Mouse (Mus musculus) v-Abl transformed pro-B cells (cell line): Measurements from ENCODE around the gene 2410004B18Rik.

ENCODE experiments used
- in situ Hi-C, 2 experiments: fragments of 400-800 bp; cut with MboI; formaldehyde crosslinking; loops; one replicate each; pipeline ENCODE4 v1.15.1; 2025; ENCODE audit not compliant: unreplicated experiment in 2 of 2

Gene 2410004B18Rik

DNA sequence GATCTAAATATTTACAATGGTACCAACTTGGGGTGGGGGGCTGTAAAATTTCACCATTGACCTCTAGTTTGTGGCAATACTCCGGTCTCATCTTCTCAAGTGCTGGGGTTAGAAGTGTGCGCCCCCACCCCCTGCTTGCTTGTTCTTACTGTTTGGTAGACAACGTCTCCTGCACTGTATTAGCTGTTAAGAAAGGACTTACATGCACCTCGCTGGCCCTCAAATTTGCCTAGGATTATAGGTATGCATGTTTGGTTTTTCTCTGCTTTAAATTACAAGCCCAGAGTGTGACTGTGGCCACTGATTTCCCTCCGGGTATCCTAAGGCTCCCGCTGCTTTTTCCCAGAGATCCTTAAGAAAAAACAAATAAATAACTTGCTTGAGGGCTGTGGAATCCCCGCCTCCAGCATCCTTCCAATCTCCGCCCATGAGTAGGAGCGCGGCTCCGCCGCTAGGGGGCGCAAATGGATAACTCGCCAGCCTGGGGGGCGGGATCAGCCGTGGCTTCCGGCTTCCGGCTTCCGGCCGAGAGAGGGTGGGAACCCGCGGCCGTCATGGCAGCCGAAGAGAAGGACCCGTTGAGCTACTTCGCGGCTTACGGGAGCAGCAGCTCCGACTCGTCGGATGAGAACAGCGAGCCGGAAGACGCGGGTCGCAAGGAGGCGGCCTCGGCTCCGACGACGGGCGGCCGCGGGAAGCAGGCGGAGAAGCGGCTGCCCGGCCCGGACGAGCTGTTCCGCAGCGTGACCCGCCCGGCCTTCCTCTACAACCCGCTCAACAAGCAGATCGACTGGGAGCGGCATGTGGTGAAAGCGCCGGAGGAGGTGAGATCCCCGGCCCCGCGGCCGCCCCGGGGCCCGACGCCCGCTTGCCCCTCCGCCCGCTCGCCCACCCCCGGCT is at the start of gene 2410004B18Rik:
2410004B18Rik (plus strand) TSS at position 510 of the 900 bp plus-strand sequence.
- in situ Hi-C loops = loop anchor here (5.0 to 25.0 kb wide), 4 partner anchors 240 to 1223 kb away; partner anchors contain the start of genes Rpf1 (in 1 of the 2) and Ssx2ip (in 1 of the 2)

- in situ Hi-C loops = loop anchor here in 1 of 2 experiments (10.0 kb wide), 1 partner anchor 736 kb away; no protein-coding TSS in a partner anchor
Measured at GRCm38 (mm10) chr3:145890346-145891132, 47.3 kb upstream of the 2410004B18Rik start.

- in situ Hi-C loops = loop anchor here in 1 of 2 experiments (10.0 kb wide), 1 partner anchor 738 kb away; no protein-coding TSS in a partner anchor
Measured at GRCm38 (mm10) chr3:145892451-145892850, 45.4 kb upstream of the 2410004B18Rik start.

DNA sequence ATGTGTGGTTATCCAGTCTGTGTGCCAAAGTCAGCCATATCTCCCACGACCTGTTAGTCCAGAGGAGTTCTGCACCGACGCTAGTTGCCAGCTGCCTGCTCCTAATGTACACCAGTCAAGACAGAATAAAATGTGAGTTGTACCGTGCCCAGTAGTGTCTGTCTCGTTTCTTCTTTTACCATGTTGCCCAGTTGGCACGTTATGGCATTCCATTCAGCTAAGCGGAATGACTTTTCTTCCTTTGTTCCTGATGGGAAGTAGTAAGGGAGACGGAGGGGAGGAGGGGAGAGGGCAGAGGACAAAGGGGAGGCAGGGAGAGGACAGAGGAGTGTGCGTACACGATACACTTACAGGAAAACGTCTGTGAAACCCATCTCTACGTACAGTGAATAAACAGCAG is 43.7 kb upstream of the 2410004B18Rik start:
- in situ Hi-C loops = loop anchor here in 1 of 2 experiments (10.0 kb wide), 1 partner anchor 739 kb away; no protein-coding TSS in a partner anchor

DNA sequence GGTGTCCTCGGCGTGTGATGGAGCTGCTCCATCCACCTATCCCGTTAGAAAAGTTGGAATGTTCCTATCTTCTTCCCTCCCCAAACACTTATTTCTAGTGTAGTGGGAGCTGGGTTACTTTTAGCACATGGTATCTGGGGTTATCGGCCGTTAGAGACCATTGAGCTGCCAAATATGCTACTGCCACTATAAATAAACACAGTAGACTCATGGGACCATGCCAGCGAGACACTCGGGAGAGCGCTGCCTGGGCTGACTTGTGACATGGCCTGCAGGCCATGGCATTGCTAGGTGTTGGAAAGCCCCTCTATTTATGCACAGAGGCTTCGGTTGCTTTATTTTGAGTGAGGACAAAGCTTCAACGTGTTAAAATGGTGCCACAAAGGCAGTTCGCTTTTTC is 40.1 kb upstream of the 2410004B18Rik start:
- in situ Hi-C loops = loop anchor here in 1 of 2 experiments (10.0 kb wide), 1 partner anchor 743 kb away; no protein-coding TSS in a partner anchor

DNA sequence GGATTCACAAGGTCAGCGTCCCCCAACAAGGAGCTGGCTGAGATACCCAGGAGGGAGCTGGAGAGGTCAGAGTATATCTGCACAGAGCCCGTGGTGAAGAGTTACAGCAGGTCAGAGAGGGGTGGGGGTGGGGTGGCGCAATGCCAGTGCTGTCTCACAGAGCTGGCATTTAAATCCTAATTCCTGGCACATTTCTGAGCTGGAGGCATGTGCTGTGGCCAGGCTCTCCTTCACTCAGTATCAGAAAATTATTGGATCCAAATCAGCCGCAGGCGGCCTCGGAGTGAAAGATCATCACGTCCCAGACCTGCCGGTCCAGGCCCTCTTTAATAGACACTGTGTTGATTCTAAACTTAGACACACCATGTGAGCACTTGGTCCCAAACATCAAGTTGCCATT is 38.0 kb upstream of the 2410004B18Rik start:
- in situ Hi-C loops = loop anchor here (5.0 to 25.0 kb wide), 9 partner anchors 315 to 1463 kb away; partner anchors contain the start of gene Sh3glb1 (in 1 of the 2)

- in situ Hi-C loops = loop anchor here (5.0 to 25.0 kb wide), 8 partner anchors 319 to 1466 kb away; partner anchors contain the start of gene Sh3glb1 (in 1 of the 2)
Measured at GRCm38 (mm10) chr3:145903530-145903929, 34.3 kb upstream of the 2410004B18Rik start.

- in situ Hi-C loops = loop anchor here (5.0 to 25.0 kb wide), 9 partner anchors 320 to 1468 kb away; partner anchors contain the start of gene Sh3glb1 (in 1 of the 2)
Measured at GRCm38 (mm10) chr3:145904850-145905776, 32.7 kb upstream of the 2410004B18Rik start.

DNA sequence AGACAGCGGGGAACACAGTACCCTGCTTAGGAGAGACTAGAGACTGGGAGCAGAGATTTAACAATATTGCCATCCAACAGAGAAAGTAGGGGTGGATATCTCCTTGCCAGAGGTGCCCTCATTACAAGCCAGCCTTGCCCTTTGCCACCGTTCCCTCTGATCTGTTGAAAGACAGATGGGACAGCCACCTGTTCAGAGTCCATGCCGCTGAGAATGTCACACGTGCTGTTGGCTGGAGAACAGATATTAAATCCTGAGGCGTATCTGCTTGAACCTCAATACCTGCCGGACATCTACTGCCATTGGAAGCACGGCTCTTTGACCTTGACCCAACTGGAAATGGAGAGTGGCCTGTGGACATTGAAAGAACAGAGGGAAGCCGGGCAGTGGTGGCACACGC is 31.2 kb upstream of the 2410004B18Rik start:
- in situ Hi-C loops = loop anchor here (5.0 to 25.0 kb wide), 8 partner anchors 322 to 1469 kb away; partner anchors contain the start of gene Sh3glb1 (in 1 of the 2)

DNA sequence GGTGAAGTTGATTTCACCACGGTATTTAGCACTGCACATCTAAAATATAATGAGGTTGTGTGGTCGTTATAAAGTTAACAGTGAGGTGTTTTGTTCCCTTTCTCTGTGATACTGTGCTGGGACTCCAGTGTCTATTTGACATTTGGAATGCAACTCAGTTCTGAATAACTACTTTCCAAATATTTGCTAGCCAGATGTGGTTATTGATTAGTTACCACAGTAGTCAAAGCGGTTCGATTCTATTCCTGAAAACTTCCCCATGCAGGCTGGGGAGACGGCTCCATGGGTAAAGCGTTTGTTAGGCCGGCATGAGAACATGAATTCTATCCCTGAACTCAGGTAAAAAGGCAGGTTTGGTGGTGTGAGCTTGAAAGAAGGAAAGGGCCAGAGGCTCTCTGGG is 25.3 kb upstream of the 2410004B18Rik start:
- in situ Hi-C loops = loop anchor here (25.0 kb wide), 5 partner anchors 1025 to 1475 kb away; partner anchors contain the start of gene Sh3glb1 (in 1 of the 2)

- in situ Hi-C loops = loop anchor here (25.0 kb wide), 5 partner anchors 1024 to 1476 kb away; partner anchors contain the start of gene Sh3glb1 (in 1 of the 2)
Measured at GRCm38 (mm10) chr3:145913263-145913662, 24.6 kb upstream of the 2410004B18Rik start.

GRCm38 (mm10) chr3:145913942-145914341 is 23.9 kb upstream of the 2410004B18Rik start:
- in situ Hi-C loops = loop anchor here (25.0 kb wide), 5 partner anchors 1023 to 1477 kb away; partner anchors contain the start of gene Sh3glb1 (in 1 of the 2)

DNA sequence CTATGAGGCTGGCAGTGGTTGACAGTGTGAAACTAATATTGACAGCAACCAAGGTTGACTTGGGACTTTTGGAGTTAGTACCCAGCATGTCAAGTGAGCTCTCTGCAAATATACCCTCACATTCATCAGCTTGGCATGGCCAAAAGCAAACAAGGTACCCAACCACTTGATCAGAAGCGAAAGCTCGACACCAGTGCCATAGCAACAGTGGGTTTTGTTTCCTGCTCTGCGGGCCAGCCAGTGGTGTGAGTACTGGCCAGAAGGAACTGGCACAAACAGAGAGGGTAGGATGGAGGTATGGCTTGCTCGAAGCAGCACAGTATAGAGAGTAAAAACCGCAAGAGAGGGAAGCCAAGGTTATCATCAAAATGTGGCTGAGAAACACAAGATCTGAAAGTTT is 21.4 kb upstream of the 2410004B18Rik start:
- in situ Hi-C loops = loop anchor here (25.0 kb wide), 5 partner anchors 1021 to 1479 kb away; partner anchors contain the start of gene Sh3glb1 (in 1 of the 2)

DNA sequence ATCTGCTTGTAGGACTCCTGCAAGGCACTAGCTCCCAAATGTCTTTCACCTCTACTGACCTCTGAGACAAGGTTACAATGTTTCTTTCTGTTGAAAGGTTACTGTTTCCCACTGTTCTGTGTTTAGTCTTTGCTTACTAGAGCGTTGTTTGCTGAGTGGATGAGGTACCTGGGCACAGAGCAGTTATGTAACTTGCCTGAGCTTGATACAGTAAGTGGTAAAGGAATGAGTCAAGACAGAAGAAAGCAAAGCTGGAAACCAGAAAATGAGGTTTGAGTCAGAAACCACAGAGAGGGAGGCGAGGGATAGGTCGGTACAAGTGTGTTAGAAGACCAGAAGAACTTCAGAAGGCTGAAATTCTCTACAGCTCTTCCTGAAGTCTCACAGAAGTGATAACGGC is 21.0 kb upstream of the 2410004B18Rik start:
- in situ Hi-C loops = loop anchor here (25.0 kb wide), 5 partner anchors 1020 to 1480 kb away; partner anchors contain the start of gene Sh3glb1 (in 1 of the 2)

GRCm38 (mm10) chr3:145922019-145922854 is 15.6 kb upstream of the 2410004B18Rik start, which contains the start of gene Bcl10:
Bcl10 (plus strand) TSS chr3:145922804.
- in situ Hi-C loops = loop anchor here (5.0 to 25.0 kb wide), 9 partner anchors 353 to 1485 kb away; partner anchors contain the start of genes Prkacb (in 2 of the 2), Rpf1 (in 1 of the 2) and Sh3glb1 (in 1 of the 2)

DNA sequence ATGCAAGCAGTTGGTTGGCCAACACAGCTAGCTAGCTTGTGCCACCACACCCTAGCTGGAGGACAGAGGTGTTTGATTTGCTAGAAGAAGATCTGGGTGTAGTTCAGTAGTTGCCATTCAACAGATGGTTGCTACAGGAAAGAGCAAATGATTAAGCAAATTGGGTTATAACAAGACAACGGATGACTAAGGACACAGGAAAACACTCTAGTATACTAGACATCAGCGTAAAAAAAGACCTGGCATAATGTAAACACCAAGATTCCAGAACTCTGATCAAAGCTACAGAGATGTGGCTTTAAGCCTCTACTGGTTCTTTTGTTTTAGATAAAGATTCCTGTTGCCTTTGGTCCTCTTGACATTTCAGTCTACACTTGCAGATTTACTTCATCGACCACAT is 14.8 kb upstream of the 2410004B18Rik start:
- in situ Hi-C loops = loop anchor here (5.0 to 25.0 kb wide), 9 partner anchors 352 to 1486 kb away; partner anchors contain the start of genes Prkacb (in 2 of the 2), Rpf1 (in 1 of the 2) and Sh3glb1 (in 1 of the 2)

- in situ Hi-C loops = loop anchor here (5.0 to 25.0 kb wide), 9 partner anchors 351 to 1487 kb away; partner anchors contain the start of genes Prkacb (in 2 of the 2), Rpf1 (in 1 of the 2) and Sh3glb1 (in 1 of the 2)
Measured at GRCm38 (mm10) chr3:145923874-145924577, 13.8 kb upstream of the 2410004B18Rik start.
